Mouse (Mus musculus) WW6 (cell line): ENCODE measurements at regions not wholly inside any gene's neighbourhood (a gene's known extent, or its start where the extent isn't known, plus 50 kb on each side); places are given as distances from the start of the nearest gene placed in this dataset.

Experiments
- DNase-seq: peaks from one replicate; pipeline ENCODE4 v3.0.0-alpha.2; 2013; ENCODE audit warnings: low read depth, low spot score

GRCm38 (mm10) chr1:90504583-90505080 is 98.1 kb upstream of the Cops8 start:
- no peak for DNase-seq

GRCm38 (mm10) chr1:90505599-90505998 is 97.2 kb upstream of the Cops8 start:
- no peak for DNase-seq

DNA sequence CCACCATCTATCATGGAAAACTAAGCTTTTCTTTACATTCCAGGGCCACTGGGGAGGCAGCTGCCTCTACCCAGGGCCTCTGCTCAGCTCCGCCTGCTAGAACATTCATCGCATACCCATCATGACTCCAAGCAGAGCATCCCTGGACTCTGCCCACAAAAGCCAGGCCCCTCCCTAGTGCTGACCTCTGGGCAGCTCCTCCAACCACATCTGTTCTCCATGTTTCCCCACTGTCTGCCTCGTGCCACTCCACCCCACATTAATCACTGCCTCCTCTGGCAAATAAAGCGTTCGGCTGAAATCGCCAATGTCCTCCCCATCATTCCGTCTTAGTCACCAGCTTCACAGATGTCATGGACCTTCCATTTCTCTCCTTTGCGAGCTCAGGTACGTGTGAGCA is 96.2 kb upstream of the Cops8 start:
- DNase-seq: no peak

DNA sequence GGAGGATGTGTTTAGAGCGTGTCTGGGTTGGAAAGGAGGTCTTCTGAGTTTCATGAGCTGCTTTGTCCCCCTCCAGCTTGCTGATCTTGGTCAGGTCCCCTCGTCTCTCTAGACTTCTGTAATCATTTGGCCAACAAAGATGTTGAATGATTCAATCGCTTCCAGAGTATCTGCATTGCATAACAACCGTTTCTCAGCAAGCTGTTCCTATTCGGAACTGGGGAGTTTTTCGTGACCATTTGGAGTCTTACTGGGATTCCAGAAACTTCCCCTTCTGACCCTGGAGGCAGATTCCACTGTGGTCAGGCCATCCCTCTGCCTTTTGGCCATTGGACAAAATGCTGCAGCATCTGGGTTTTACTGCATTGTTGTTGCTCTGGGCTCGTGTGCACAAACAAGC is 93.4 kb upstream of the Cops8 start:
- no peak for DNase-seq

DNA sequence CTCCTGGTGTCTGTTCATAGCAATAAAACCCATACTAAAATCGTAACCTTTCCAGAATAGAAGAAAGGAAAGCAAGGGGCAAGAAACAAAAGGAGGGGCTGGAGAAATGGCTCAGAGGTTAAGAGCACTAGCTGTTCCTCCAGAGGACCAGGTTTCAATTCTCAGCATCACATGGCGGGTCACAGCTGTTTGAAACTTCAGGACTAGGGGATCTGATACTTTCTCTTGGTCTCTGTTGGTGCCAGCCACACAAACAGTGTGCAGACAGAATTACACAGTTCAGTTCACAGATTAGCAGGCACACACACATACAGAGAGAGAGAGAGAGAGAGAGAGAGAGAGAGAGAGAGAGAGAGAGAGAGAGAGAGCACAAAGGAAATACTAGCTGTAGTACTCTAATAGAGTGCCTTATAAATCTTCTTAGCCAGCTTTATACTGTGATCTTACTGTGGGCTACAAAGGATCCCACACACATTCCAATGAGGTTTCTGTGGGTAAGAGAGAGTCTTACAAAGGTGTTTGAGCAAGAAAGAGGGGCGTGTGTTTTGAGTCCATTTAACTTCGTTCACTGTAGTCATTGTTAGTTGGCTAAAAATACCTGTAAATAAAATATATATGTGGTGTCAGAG is 89.2 kb upstream of the Cops8 start:
- DNase-seq: no peak

- no peak for DNase-seq
These were observed 88.6 kb upstream of the Cops8 start for GRCm38 (mm10) chr1:90514176-90514575.

DNA sequence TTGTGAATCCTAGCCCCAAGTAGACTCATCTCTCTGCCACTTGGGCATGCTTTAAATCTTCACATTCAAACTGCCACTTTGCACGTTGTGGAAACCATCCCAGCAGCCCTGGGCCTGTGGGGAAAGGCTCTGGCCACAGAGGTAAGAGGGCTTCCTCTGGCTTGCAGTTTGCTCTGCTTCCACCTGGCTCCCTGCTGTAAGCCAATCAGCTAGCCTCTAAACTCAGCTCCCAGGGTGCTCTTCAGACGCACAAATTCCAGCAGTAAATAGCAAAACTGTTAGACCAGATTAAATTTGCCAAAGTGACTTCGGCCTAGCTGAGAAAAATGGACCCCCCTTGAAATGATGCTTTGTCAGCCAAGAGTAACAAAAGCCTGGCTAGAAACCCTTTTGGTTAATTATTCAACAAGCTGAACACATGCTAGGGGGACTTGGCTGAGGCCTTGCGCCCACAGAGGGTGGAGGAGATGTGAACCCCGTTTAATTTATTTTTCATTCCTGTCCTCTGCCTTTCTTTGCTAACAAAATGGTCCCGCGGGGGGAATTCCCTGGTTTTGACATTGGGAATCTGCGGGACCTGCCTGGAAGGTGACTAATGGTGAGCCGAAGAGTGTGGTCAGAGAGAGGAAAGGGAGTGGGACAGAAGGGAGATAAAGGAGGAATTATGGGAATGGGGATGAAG is 84.1 kb upstream of the Cops8 start:
- DNase-seq: no peak

GRCm38 (mm10) chr1:90519284-90520275 is 83.2 kb upstream of the Cops8 start:
- DNase-seq: peak; percentile 39

DNA sequence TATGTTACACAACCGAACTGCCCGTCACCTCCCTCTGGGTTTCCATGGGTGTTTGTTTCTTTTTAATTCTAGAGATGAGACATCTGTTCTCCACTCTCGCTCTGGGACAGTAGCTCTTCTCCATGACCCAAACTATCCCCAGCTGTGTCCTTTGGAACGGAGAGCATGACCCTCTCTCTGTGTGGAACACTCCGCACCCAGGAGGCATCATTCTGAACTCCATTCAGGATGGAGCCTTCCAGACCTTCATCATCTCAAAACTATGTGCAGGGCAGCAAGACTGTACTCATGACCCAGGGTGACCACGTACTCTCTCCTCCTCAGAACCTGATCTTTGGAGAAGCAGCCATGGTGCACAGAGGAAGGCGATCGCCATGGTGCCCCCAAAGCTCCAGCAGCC is 80.5 kb upstream of the Cops8 start:
- no peak for DNase-seq

- DNase-seq: peak; percentile 79
These were observed 78.0 kb upstream of the Cops8 start for GRCm38 (mm10) chr1:90524641-90525220.

DNA sequence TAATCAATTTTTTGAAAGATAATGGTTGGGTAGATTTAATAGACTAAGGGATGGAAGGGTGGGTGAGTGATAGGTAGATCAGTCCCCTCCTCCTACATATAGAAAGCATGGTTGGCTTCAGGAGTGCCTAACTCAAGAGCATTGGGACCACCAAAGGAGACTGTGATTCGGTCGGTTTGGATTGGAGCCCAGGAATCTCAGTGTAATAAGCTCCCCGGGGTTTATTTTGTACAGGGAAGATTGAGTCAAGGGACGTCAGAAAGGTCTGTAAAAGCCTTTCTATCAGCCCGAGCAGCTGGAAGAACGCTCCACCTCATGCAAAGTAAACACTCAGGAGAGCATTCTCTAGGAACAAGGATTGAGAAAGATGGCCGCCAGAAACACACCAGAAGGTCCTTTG is 76.5 kb upstream of the Cops8 start:
- no peak for DNase-seq

GRCm38 (mm10) chr1:90527947-90528717 is 74.6 kb upstream of the Cops8 start:
- no peak for DNase-seq

GRCm38 (mm10) chr1:90533481-90533880 is 69.3 kb upstream of the Cops8 start:
- no peak for DNase-seq

GRCm38 (mm10) chr1:90536105-90536504 is 66.7 kb upstream of the Cops8 start:
- DNase-seq: no peak

DNA sequence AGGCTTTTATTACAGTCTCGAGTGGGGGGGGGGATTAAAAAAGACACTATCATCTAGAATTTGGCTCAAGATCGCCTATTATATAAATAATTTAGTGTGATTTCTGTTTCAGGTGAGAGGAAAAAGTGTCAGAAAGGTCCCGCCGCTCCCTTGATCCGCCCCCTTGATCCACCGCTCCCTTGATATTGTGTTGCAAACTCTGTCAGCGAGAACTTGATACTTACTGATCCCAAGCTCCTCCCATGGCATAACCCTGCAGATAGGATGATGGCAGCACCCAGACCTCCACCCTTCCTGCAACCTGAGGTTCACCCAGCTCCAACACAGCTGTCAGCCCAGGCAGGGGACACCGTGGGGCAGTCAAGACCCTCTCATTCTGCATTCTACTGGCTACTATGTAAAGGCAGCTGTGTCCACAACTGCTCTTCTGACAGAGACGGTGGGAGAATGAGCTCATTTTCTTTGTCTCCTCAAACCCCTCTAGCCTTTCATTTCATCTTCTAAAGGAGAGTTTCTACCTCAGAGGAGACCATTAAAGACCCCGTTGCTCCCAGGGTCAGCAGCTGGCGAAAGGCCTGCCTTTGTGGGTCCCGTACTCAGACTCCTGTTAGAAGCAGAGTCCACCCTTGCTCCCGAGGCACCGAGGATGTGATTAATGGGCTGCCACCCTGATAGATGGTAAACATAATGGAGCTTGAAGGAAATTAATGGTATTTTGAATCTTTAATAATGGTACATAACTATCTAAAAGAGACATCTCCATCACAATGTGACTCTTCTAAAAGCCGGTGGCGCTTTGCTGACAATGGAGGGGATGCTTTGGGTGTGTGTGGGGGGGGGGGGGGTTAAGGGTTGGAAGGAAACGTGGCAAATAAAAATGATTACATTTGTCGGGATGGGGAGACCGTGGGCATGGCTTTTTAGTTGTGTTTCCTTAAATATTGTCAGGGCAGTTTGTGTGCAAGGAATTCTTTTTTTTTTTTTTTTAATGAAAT is 58.7 kb upstream of the Cops8 start:
- peak; percentile 18 for DNase-seq

- no peak for DNase-seq
These were observed 57.8 kb upstream of the Cops8 start for GRCm38 (mm10) chr1:90544821-90545536.

DNA sequence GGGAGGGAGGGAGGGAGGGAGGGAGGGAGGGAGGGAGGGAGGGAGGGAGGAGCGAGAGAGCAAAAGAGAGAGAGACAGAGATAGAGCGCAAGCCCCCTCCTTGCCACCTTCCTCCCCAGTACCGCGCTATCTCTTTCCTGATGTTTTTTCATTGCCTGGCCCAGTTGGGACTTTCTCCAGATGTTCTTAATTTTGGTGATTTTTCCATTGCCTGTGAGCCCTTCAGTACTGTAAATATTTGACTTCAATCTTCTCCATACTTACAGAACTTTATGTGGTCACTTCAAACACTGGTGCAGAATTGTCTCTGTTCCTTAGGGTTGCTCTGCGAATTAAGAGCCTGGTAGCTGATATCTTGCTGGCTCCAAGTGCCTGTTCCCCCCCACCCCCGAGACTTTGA is 50.1 kb upstream of the Cops8 start:
- DNase-seq: no peak
